Mouse (Mus musculus) limb, embryonic 13.5 days (tissue): ENCODE results near the gene Xylb. TPM values are rescaled to one million over a fixed set of nuclear protein-coding genes. Genes with fewer than 3 reads are reported as not detected.

Source experiments
- ATAC-seq: fragments of 200-750 bp; cut with Nextera tagmentation; 2 replicates; pipeline ENCODE4 v1.8.0; 2017; ENCODE audit warnings: low read depth, moderate number of reproducible peaks, moderate TSS enrichment; ENCODE audit not compliant: low FRiP score
- H3K27ac ChIP-seq: fragments of 300-500 bp; sonication (generic); 2 replicates; pipeline ENCODE4 v1.5.1; 2015; ENCODE audit warnings: inconsistent platforms, mild to moderate bottlenecking, moderate library complexity
- H3K27me3 ChIP-seq: fragments of 300-500 bp; sonication (generic); 2 replicates; pipeline ENCODE4 v1.6.1; 2015; ENCODE audit warnings: mild to moderate bottlenecking, inconsistent platforms
- H3K36me3 ChIP-seq: fragments of 300-500 bp; sonication (generic); 2 replicates; pipeline ENCODE4 v1.6.1; 2015; ENCODE audit warnings: inconsistent platforms, mild to moderate bottlenecking, moderate library complexity
- H3K4me1 ChIP-seq: fragments of 300-500 bp; sonication (generic); 2 replicates; pipeline ENCODE4 v1.6.1; 2015; ENCODE audit warnings: inconsistent platforms
- H3K4me2 ChIP-seq: fragments of 300-500 bp; sonication (generic); replicated peaks from 2 replicates; pipeline ENCODE4 v1.6.1; 2015; ENCODE audit warnings: inconsistent platforms, mild to moderate bottlenecking, moderate library complexity
- H3K4me3 ChIP-seq: fragments of 300-500 bp; sonication (generic); 2 replicates; pipeline ENCODE4 v1.5.1; 2015; ENCODE audit warnings: moderate library complexity, mild to moderate bottlenecking, inconsistent platforms
- H3K9ac ChIP-seq: fragments of 300-500 bp; sonication (generic); 2 replicates; pipeline ENCODE4 v1.6.1; 2015; ENCODE audit warnings: mild to moderate bottlenecking, inconsistent platforms
- H3K9me3 ChIP-seq: fragments of 300-500 bp; sonication (generic); 2 replicates; pipeline ENCODE4 v1.6.1; 2016; ENCODE audit warnings: inconsistent platforms
- WGBS: fragments of 180-500 bp; shearing (Covaris S2); methylation state at CpG from one replicate; pipeline ENCODE4 v1.1.7; 2015; 5-methylcytosine and 5-hydroxymethylcytosine counted together
- polyA plus RNA-seq: library from polyadenylated mRNA; unstranded; fragments of >200 nt; fragmentation: Nextera tagmentation; extraction: Ambion mirVana; gene quantifications from 2 replicates; pipeline ENCODE4 v1.2.1, GENCODE M21; 2015

Gene Xylb
- polyA plus RNA-seq, result 6.2 and 6.4 TPM in 2 replicates

DNA sequence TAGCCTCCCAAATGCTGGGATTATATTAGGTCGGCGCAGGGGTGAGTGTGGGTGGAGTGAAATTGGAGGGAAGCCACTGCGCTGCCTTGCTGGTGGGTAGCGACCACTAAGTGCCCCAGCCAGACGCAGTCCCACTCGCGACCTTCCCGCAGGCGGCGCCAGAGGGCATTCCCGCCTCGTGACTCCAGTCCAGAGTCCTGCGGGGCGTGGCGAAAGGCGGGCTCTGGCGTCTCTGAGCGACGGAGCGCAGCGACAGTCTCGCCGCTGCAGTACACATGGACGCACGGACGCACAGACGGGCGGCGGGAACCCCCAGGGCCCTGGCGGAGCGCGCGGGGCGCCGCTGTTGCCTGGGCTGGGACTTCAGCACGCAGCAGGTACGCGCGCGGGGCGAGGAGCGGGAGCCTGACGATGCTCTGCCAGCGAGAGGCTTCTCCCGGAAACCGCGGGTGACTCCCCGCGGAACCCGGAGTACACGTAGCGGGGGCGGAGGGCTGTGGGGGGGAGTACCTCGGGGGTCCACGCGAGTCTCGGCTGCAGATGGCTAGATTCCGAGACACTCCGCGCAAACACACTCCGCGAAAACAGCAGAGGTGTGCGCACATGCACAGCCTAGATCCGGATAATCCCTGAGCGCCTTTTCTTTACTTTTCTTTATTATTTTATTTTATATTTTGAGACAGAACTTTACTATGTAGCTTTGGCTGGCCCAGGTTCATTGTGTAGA, at the start of gene Xylb:
TSS of gene Xylb (plus strand) at position 51 of the 727 bp plus-strand sequence.
- H3K36me3 ChIP-seq, result peaks cover 5% of the 10 kb centered on the region; the same call in 1 of the 2 replicates
- no peak within 1 kb of the TSS for H3K27ac ChIP-seq
- H3K4me2 ChIP-seq, result peak within 1 kb of the TSS; percentile 83
- peak within 1 kb of the TSS; percentile 76 for H3K4me3 ChIP-seq
- H3K27me3 ChIP-seq, result no peaks in the 10 kb centered on the region
- WGBS, result 2% methylated on average over 64 of the region's 65 CpGs
- peak within 1 kb of the TSS; percentile 86 for H3K9ac ChIP-seq
- H3K9me3 ChIP-seq, result no peaks in the 10 kb centered on the region
- ATAC-seq, result peak; percentile 85
- H3K4me1 ChIP-seq, result peaks cover 7% of the 10 kb centered on the region

DNA sequence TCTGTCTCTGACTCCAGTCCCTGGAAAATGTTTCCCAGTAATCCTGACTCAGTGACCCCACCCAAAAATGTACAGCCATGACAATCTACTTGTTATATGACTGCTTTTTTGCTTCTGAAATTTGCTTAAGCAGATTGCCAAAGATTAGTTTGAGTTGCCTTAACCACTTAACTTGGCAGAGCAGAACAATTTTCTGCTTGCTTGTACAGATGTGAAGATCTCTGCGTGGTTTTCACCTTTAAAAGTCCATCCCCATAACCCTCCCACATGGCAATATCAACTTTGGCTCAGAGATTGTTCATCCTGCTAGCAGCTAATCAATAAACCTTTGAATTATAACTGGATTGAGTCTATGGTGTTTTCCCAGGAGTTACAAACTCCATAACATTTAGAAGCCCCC, 48.1 kb upstream of the Xylb start:
- Histone ChIP-seq H3K27me3 (no peaks in the 10 kb centered on the region), H3K4me1 (no peaks in the 10 kb centered on the region), H3K36me3 (no peaks in the 10 kb centered on the region), H3K4me2 (no peak overlapping the region), H3K4me3 (no peak overlapping the region), H3K9ac (no peak overlapping the region), H3K9me3 (no peaks in the 10 kb centered on the region), H3K27ac (no peak overlapping the region)
- WGBS, result 80% methylated on average over 1 of the region's 1 CpGs
- no peak for ATAC-seq

DNA sequence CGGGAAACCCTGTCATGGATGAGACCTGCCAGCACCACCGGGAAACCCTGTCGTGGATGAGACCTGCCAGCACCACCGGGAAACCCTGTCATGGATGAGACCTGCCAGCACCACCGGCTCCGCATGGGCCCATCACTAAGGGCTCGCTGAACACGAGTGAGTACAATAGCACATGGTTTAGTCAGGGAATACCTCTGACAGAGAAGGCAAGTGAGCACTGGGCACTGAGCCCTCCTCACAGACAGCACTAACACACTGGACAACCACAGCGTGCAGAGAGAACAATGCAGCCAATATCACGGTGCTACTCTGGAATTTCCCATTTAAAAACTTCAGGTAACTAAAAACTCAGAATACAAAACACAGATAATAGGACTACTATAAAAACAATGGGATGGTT, 44.1 kb upstream of the Xylb start:
- H3K27ac ChIP-seq, result no peak overlapping the region
- H3K4me3 ChIP-seq, result no peak overlapping the region
- no peaks in the 10 kb centered on the region for H3K27me3 ChIP-seq
- WGBS, result 91% methylated on average over 10 of the region's 10 CpGs
- no peaks in the 10 kb centered on the region for H3K4me1 ChIP-seq
- H3K4me2 ChIP-seq, result no peak overlapping the region
- no peaks in the 10 kb centered on the region for H3K36me3 ChIP-seq
- H3K9ac ChIP-seq, result no peak overlapping the region
- H3K9me3 ChIP-seq, result no peaks in the 10 kb centered on the region
- ATAC-seq, result no peak

DNA sequence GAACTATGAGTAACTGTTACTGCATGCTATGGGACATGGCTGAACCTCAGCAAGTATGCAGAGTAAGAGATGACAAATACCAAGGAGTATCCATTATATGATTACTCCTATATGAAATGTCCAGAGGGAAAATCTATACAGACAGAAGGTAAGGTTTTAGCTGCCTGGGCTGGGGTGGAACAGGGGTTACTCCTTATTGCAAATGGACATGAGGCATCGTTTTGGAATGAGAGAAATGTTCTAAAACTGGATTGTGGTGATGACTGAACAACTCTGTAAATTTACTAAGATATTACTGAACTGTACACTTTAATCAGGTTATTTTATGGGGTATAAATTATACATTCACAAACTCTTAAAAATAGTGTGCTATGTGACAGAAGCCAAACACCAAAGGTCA, 38.3 kb upstream of the Xylb start:
- Histone ChIP-seq H3K9me3 (no peaks in the 10 kb centered on the region), H3K27ac (no peak overlapping the region), H3K4me1 (peaks cover 20% of the 10 kb centered on the region), H3K4me2 (no peak overlapping the region), H3K4me3 (no peak overlapping the region), H3K9ac (no peak overlapping the region), H3K36me3 (no peaks in the 10 kb centered on the region), H3K27me3 (no peaks in the 10 kb centered on the region)
- no peak for ATAC-seq
- WGBS, result 88% methylated on average over 1 of the region's 1 CpGs

DNA sequence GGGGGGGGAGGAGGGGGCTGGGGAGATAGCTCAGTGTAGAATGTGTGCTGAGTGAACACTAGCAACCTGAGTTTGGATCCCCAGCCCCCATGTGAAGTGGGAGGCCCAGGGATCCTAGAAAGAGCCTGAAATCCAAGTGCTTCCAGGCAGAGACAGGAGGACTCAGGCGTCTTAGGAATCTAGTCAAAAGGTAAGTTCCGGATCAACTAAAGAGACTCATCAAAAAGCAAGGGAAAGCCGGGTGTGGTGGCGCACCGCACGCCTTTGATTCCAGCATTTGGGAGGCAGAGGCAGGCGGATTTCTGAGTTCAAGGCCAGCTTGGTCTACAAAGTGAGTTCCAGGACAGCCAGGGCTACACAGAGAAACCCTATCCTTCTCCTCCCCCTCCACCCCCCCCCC, 36.7 kb upstream of the Xylb start:
- H3K27ac ChIP-seq, result no peak overlapping the region
- 91% methylated on average over 7 of the region's 7 CpGs for WGBS
- no peak for ATAC-seq
- H3K9me3 ChIP-seq, result no peaks in the 10 kb centered on the region
- H3K36me3 ChIP-seq, result no peaks in the 10 kb centered on the region
- peak overlapping the region; percentile 99 for H3K4me2 ChIP-seq
- peak overlapping the region; percentile 90; the same call in 1 of the 2 replicates for H3K4me3 ChIP-seq
- no peak overlapping the region for H3K9ac ChIP-seq
- H3K27me3 ChIP-seq, result no peaks in the 10 kb centered on the region
- peaks cover 20% of the 10 kb centered on the region for H3K4me1 ChIP-seq

DNA sequence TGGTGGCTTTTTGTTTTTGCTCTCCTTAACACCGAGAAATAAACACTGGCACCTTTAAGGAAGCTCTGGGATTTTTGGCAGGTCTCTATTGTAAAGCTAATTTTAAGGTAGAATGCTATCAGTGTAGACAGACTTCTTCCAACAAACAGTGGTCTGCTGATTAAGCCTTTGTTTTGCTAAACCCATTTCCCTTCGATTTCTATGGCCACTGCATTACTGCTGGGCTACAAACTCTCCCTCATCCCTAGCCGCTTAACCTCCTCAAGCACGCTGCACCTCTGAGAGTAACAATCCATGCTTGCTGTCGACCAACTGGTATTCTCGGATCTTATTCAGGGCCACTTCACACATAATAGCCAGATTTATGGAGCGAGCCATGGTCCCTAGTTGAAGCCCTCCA, 36.2 kb upstream of the Xylb start:
- no peaks in the 10 kb centered on the region for H3K27me3 ChIP-seq
- peak overlapping the region; percentile 99 for H3K4me2 ChIP-seq
- H3K9me3 ChIP-seq, result no peaks in the 10 kb centered on the region
- no peak overlapping the region for H3K27ac ChIP-seq
- H3K36me3 ChIP-seq, result no peaks in the 10 kb centered on the region
- no peak for ATAC-seq
- H3K4me1 ChIP-seq, result peaks cover 20% of the 10 kb centered on the region
- H3K9ac ChIP-seq, result peak overlapping the region; percentile 87
- 14% methylated on average over 7 of the region's 7 CpGs for WGBS
- peak overlapping the region; percentile 90 for H3K4me3 ChIP-seq

DNA sequence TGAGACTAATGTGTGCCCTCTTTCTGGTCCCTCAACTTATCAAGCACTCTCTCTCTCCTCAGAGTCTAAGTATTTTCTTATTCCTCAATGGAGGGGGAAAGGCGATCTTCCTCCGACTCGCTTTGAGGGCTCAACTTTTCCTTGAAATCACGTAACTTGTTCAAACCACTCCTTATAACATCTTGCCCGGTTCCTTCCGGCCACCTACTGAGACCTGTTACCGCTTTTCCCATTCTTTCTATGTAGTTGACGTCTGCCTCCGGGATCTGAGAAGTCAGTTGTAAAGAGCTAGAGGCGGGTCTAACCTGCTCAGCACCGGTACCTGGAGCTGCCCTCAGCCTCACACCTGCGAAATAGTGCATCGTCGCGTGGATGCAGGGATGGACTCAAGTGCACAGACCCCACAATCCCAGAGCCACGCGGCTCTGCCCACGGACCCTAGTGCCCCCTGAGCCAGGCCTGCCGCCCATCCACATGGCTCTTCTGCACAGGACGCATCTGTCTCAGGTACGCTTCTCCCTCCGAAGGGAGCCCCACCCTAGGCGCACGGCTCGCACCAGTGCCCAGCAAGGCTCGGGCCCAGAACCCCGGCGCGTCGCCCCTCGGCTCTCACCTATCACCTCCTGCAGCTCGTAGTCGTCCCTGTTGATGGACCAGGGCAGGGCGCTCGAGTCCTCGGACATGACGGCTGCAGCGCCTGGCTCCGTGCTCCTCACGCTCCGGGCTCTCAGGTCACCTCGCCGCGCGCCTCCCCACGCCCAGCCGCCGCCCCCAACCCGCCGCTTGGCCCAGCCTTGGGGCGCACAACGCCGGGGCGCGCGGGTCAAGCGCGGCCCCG, 35.6 kb upstream of the Xylb start:
- Histone ChIP-seq H3K27ac (peak overlapping the region; percentile 81), H3K4me1 (peaks cover 20% of the 10 kb centered on the region), H3K4me3 (peak overlapping the region; percentile 90), H3K4me2 (peak overlapping the region; percentile 99), H3K9ac (peak overlapping the region; percentile 87), H3K36me3 (no peaks in the 10 kb centered on the region), H3K9me3 (no peaks in the 10 kb centered on the region), H3K27me3 (no peaks in the 10 kb centered on the region)
- WGBS, result under 1% methylated on average over 59 of the region's 59 CpGs
- peak; percentile 17; the same call in 1 of the 2 replicates for ATAC-seq

DNA sequence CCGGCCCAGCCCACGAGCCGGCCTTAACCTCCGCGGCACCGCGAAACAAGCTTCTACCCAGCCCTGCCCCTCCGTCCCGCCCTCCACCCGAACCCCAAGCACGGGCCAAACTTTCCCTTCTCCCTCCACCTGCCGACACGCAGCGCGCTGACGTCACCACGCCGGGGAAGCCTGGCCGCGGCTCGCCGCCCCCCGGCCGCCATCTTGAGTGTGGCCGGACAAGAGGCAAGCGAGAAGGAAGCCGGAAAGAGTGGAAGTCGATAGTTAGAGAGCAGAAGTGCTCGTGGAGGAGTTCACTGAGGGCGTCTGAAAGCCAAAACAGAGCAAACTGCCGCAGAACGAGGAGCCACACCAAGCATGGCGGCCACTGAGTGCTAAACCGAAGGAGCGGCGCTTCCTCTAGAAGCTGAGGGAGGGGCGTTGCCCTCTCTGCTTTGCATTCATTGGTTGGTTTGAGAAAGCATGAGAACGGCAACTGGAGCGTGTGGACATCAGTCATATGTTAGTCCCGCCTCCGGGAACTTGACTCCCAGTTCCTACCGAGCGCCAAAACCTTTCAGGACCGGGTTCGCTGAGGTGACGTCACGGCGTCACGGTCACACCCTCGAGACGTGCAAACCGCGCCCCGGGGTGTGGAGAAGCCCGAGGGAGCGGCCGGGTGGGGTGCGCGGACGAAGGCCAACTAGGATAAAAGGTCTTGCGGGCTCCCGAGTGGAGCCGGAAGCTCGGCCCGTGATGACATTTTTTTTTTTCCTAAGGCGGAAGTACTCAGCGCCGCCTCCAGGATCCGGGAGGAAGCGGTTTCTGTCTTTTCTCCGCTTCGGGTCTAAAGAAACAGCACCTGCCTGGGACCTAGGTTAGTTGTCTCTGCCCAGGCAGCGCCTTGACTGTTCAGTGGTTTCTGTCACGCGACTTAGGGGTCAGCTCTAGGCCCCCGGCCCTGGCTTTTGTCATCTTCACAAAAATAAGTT, 34.6 kb upstream of the Xylb start, which contains the start of gene Oxsr1:
TSS of gene Oxsr1 (minus strand) at position 139 of the 971 bp plus-strand sequence.
- H3K9ac ChIP-seq, result peak within 1 kb of the TSS; percentile 87
- peak; percentile 98 for ATAC-seq
- H3K4me2 ChIP-seq, result peak within 1 kb of the TSS; percentile 99
- peak within 1 kb of the TSS; percentile 90 for H3K4me3 ChIP-seq
- H3K4me1 ChIP-seq, result peaks cover 20% of the 10 kb centered on the region
- no peaks in the 10 kb centered on the region for H3K9me3 ChIP-seq
- no peaks in the 10 kb centered on the region for H3K36me3 ChIP-seq
- H3K27me3 ChIP-seq, result no peaks in the 10 kb centered on the region
- H3K27ac ChIP-seq, result peak within 1 kb of the TSS; percentile 81
- WGBS, result under 1% methylated on average over 72 of the region's 76 CpGs

DNA sequence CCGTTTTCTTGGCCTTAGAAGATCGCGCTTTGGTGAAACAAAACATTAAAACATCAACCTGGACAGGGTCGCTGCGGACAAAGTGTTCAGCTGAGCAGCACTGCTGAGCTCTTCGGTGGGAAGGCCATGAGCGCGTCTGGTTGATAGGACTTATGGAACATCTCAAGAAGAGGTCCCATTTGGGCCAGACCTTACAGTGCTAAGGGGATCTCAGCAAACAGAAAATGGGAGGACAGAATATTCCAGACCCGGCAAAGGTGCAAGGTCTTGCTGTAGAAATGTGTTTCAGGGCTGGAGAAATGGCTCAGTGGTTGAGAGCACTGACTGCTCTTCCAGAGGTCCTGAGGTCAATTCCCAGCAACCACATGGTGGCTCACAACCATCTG, 33.9 kb upstream of the Xylb start:
- H3K9ac ChIP-seq, result peak overlapping the region; percentile 70
- no peak for ATAC-seq
- H3K4me2 ChIP-seq, result peak overlapping the region; percentile 99
- no peaks in the 10 kb centered on the region for H3K36me3 ChIP-seq
- peak overlapping the region; percentile 90 for H3K4me3 ChIP-seq
- 10% methylated on average over 9 of the region's 9 CpGs for WGBS
- no peaks in the 10 kb centered on the region for H3K9me3 ChIP-seq
- peaks cover 20% of the 10 kb centered on the region for H3K4me1 ChIP-seq
- peak overlapping the region; percentile 81 for H3K27ac ChIP-seq
- no peaks in the 10 kb centered on the region for H3K27me3 ChIP-seq

DNA sequence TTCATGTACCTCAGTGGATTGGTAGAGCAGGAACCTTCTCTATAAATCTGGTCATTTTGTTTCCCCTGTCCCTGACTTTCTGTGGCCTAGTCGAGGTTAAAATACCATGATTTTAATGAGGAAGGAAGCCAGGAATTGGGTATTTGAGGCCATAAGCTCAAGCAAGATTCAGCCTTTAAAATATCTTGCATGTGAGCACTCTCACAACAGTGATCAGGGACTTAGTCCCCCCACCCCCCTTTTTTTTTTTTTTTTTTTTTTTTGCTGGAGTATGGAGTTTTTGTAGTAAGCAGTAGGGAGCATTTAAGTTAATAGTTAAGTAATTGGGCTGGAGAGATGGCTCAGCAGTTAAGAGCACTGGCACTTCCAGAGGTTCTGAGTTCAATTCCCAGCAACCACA, 33.1 kb upstream of the Xylb start:
- WGBS, result 56% methylated on average over 1 of the region's 1 CpGs
- H3K4me3 ChIP-seq, result no peak overlapping the region
- no peaks in the 10 kb centered on the region for H3K9me3 ChIP-seq
- no peak overlapping the region for H3K27ac ChIP-seq
- H3K4me1 ChIP-seq, result peaks cover 20% of the 10 kb centered on the region
- no peaks in the 10 kb centered on the region for H3K27me3 ChIP-seq
- no peak overlapping the region for H3K9ac ChIP-seq
- ATAC-seq, result no peak
- no peaks in the 10 kb centered on the region for H3K36me3 ChIP-seq
- H3K4me2 ChIP-seq, result no peak overlapping the region

DNA sequence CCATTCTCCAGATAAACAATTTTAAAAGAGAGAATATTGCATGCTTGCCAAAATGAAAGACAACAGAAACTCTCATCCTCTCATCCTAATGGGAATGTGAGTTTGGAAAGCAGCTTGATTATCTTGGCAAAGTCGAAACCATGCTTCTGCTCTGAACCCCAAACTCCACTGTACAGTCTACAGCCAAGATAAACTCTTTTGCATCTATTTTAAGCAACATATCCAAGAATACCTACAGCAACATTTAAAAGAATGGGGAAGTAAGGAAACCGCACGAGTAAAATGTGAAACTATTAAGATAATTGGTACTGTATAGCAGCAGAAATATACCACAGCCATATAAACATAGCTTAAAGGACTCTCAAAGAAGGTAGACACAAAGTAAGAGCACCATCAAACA, 28.7 kb upstream of the Xylb start:
- H3K27ac ChIP-seq, result no peak overlapping the region
- WGBS, result 85% methylated on average over 3 of the region's 3 CpGs

More for the DNA sequence above, 28.7 kb upstream of the Xylb start:
- no peak overlapping the region for H3K9ac ChIP-seq
- no peaks in the 10 kb centered on the region for H3K36me3 ChIP-seq
- no peak overlapping the region for H3K4me2 ChIP-seq
- ATAC-seq, result no peak
- no peaks in the 10 kb centered on the region for H3K27me3 ChIP-seq
- no peak overlapping the region for H3K4me3 ChIP-seq
- H3K9me3 ChIP-seq, result no peaks in the 10 kb centered on the region
- H3K4me1 ChIP-seq, result no peaks in the 10 kb centered on the region
